Mouse (Mus musculus): ENCODE data around the gene Wnt7a. TPM values are rescaled to one million over a fixed set of nuclear protein-coding genes. Genes with fewer than 3 reads are reported as not detected.
A peak's percentile ranks its signal among the peaks of the same experiment; 100 is the strongest.

The Wnt7a gene
- polyA plus RNA-seq, 1 experiment: 0.03 TPM

GRCm38 (mm10) chr6:91345091-91345490 lies 66.1 kb downstream of the Wnt7a start:
- H3K4me1 ChIP-seq (ENCODE audit: control insufficient read depth, insufficient read depth, low read length): no peaks in the 10 kb centered on the region
- no peaks in the 10 kb centered on the region for H3K36me3 ChIP-seq (ENCODE audit: control insufficient read depth, insufficient read depth, low read length)
- no peak overlapping the region for H3K4me3 ChIP-seq (ENCODE audit: insufficient read depth, low read depth, low read length)
- no peak for DNase-seq
- H3K27ac ChIP-seq (ENCODE audit: insufficient read depth, low read depth, low read length): no peak overlapping the region
- 73% methylated on average over 5 of the region's 5 CpGs for WGBS
- H3K27me3 ChIP-seq (replicated peaks; ENCODE audit: control insufficient read depth, insufficient read depth, low read length): no peaks in the 10 kb centered on the region
- TF ChIP-seq POLR2A (IDR thresholded peaks at IDR 0.05; ENCODE audit: low read depth, low read length) (no peak), CTCF (conservative IDR thresholded peaks at IDR 0.05; ENCODE audit: insufficient read depth, insufficient read length, low read depth, low read length) (no peak)

- 47% methylated on average over 8 of the region's 8 CpGs for WGBS
- peak; percentile 2 for DNase-seq
- Histone ChIP-seq H3K27me3 (replicated peaks; ENCODE audit: control insufficient read depth, insufficient read depth, low read length) (no peaks in the 10 kb centered on the region), H3K4me1 (ENCODE audit: control insufficient read depth, insufficient read depth, low read length) (no peaks in the 10 kb centered on the region), H3K4me3 (ENCODE audit: insufficient read depth, low read depth, low read length) (no peak overlapping the region), H3K36me3 (ENCODE audit: control insufficient read depth, insufficient read depth, low read length) (no peaks in the 10 kb centered on the region), H3K27ac (ENCODE audit: insufficient read depth, low read depth, low read length) (no peak overlapping the region)
- TF ChIP-seq CTCF (conservative IDR thresholded peaks at IDR 0.05; ENCODE audit: insufficient read depth, insufficient read length, low read depth, low read length): no peak
- TF ChIP-seq POLR2A (IDR thresholded peaks at IDR 0.05; ENCODE audit: low read depth, low read length): no peak
Measured at GRCm38 (mm10) chr6:91339612-91340246, 71.4 kb downstream of the Wnt7a start.

- Histone ChIP-seq H3K36me3 (ENCODE audit: control insufficient read depth, insufficient read depth, low read length) (no peaks in the 10 kb centered on the region), H3K4me3 (ENCODE audit: insufficient read depth, low read depth, low read length) (no peak overlapping the region), H3K27me3 (replicated peaks; ENCODE audit: control insufficient read depth, insufficient read depth, low read length) (no peaks in the 10 kb centered on the region), H3K27ac (ENCODE audit: insufficient read depth, low read depth, low read length) (no peak overlapping the region), H3K4me1 (ENCODE audit: control insufficient read depth, insufficient read depth, low read length) (no peaks in the 10 kb centered on the region)
- no peak for TF ChIP-seq POLR2A (IDR thresholded peaks at IDR 0.05; ENCODE audit: low read depth, low read length)
- no peak for TF ChIP-seq CTCF (conservative IDR thresholded peaks at IDR 0.05; ENCODE audit: insufficient read depth, insufficient read length, low read depth, low read length)
- WGBS: 81% methylated on average over 1 of the region's 1 CpGs
- DNase-seq: no peak
Measured at GRCm38 (mm10) chr6:91335470-91335869, 75.7 kb downstream of the Wnt7a start.

GRCm38 (mm10) chr6:91331886-91332285 lies 79.3 kb downstream of the Wnt7a start:
- H3K4me3 ChIP-seq (ENCODE audit: insufficient read depth, low read depth, low read length): no peak overlapping the region
- WGBS: 89% methylated on average over 8 of the region's 8 CpGs
- no peaks in the 10 kb centered on the region for H3K27me3 ChIP-seq (replicated peaks; ENCODE audit: control insufficient read depth, insufficient read depth, low read length)
- TF ChIP-seq POLR2A (IDR thresholded peaks at IDR 0.05; ENCODE audit: low read depth, low read length) (no peak), CTCF (conservative IDR thresholded peaks at IDR 0.05; ENCODE audit: insufficient read depth, insufficient read length, low read depth, low read length) (no peak)
- no peaks in the 10 kb centered on the region for H3K36me3 ChIP-seq (ENCODE audit: control insufficient read depth, insufficient read depth, low read length)
- H3K4me1 ChIP-seq (ENCODE audit: control insufficient read depth, insufficient read depth, low read length): no peaks in the 10 kb centered on the region
- DNase-seq: no peak
- no peak overlapping the region for H3K27ac ChIP-seq (ENCODE audit: insufficient read depth, low read depth, low read length)

- DNase-seq: no peak
- H3K4me3 ChIP-seq (ENCODE audit: insufficient read depth, low read depth, low read length): no peak overlapping the region
- 89% methylated on average over 4 of the region's 4 CpGs for WGBS
- no peaks in the 10 kb centered on the region for H3K4me1 ChIP-seq (ENCODE audit: control insufficient read depth, insufficient read depth, low read length)
- no peaks in the 10 kb centered on the region for H3K36me3 ChIP-seq (ENCODE audit: control insufficient read depth, insufficient read depth, low read length)
- TF ChIP-seq CTCF (conservative IDR thresholded peaks at IDR 0.05; ENCODE audit: insufficient read depth, insufficient read length, low read depth, low read length) (no peak), POLR2A (IDR thresholded peaks at IDR 0.05; ENCODE audit: low read depth, low read length) (no peak)
- H3K27me3 ChIP-seq (replicated peaks; ENCODE audit: control insufficient read depth, insufficient read depth, low read length): no peaks in the 10 kb centered on the region
- H3K27ac ChIP-seq (ENCODE audit: insufficient read depth, low read depth, low read length): no peak overlapping the region
Measured at GRCm38 (mm10) chr6:91325556-91325955, 85.6 kb downstream of the Wnt7a start.

- no peaks in the 10 kb centered on the region for H3K4me1 ChIP-seq (ENCODE audit: control insufficient read depth, insufficient read depth, low read length)
- no peak for DNase-seq
- 71% methylated on average over 11 of the region's 11 CpGs for WGBS
- H3K36me3 ChIP-seq (ENCODE audit: control insufficient read depth, insufficient read depth, low read length): no peaks in the 10 kb centered on the region
- H3K27me3 ChIP-seq (replicated peaks; ENCODE audit: control insufficient read depth, insufficient read depth, low read length): no peaks in the 10 kb centered on the region
- H3K27ac ChIP-seq (ENCODE audit: insufficient read depth, low read depth, low read length): no peak overlapping the region
- H3K4me3 ChIP-seq (ENCODE audit: insufficient read depth, low read depth, low read length): no peak overlapping the region
- TF ChIP-seq POLR2A (IDR thresholded peaks at IDR 0.05; ENCODE audit: low read depth, low read length) (no peak), CTCF (conservative IDR thresholded peaks at IDR 0.05; ENCODE audit: insufficient read depth, insufficient read length, low read depth, low read length) (no peak)
Measured at GRCm38 (mm10) chr6:91324752-91325151, 86.4 kb downstream of the Wnt7a start.

GRCm38 (mm10) chr6:91322001-91322772 lies 89.0 kb downstream of the Wnt7a start:
- no peak overlapping the region for H3K27ac ChIP-seq (ENCODE audit: insufficient read depth, low read depth, low read length)
- no peak for TF ChIP-seq CTCF (conservative IDR thresholded peaks at IDR 0.05; ENCODE audit: insufficient read depth, insufficient read length, low read depth, low read length)
- TF ChIP-seq POLR2A (IDR thresholded peaks at IDR 0.05; ENCODE audit: low read depth, low read length): no peak
- no peak overlapping the region for H3K4me3 ChIP-seq (ENCODE audit: insufficient read depth, low read depth, low read length)
- H3K27me3 ChIP-seq (replicated peaks; ENCODE audit: control insufficient read depth, insufficient read depth, low read length): no peaks in the 10 kb centered on the region
- no peaks in the 10 kb centered on the region for H3K36me3 ChIP-seq (ENCODE audit: control insufficient read depth, insufficient read depth, low read length)
- 87% methylated on average over 9 of the region's 9 CpGs for WGBS
- H3K4me1 ChIP-seq (ENCODE audit: control insufficient read depth, insufficient read depth, low read length): no peaks in the 10 kb centered on the region
- DNase-seq: no peak

Other genes with a start within 250 kb of the Wnt7a start
- gene Fbln2, start 198.9 kb downstream of the Wnt7a start, polyA plus RNA-seq (2012; rRNA removed): 12.6 and 18.0 TPM in 2 replicates
- 12.7 and 16.0 TPM in 2 replicates for gene Chchd4, start 62.2 kb upstream of the Wnt7a start, polyA plus RNA-seq (2012; rRNA removed)
- gene Tmem43, start 62.3 kb upstream of the Wnt7a start, polyA plus RNA-seq (2012; rRNA removed): 27.5 and 30.2 TPM in 2 replicates
- 16.9 and 17.7 TPM in 2 replicates for gene Xpc, start 104.5 kb upstream of the Wnt7a start, polyA plus RNA-seq (2012; rRNA removed)
- 23.8 and 25.5 TPM in 2 replicates for gene Lsm3, start 104.6 kb upstream of the Wnt7a start, polyA plus RNA-seq (2012; rRNA removed)

Data from kidney, adult 2 months (tissue).